Mouse (Mus musculus) adipocyte (in vitro differentiated cells): ENCODE measurements around the gene Abca13.
"Not testable (repeated sequence)": the region's sequence is repeated elsewhere in the genome, so short reads cannot be mapped to it uniquely, and the experiment has no call there.

ENCODE experiments used
- DNase-seq: peaks from one replicate; pipeline ENCODE4 v3.0.0-alpha.2; 2016; ENCODE audit warnings: low spot score

The Abca13 gene

DNA sequence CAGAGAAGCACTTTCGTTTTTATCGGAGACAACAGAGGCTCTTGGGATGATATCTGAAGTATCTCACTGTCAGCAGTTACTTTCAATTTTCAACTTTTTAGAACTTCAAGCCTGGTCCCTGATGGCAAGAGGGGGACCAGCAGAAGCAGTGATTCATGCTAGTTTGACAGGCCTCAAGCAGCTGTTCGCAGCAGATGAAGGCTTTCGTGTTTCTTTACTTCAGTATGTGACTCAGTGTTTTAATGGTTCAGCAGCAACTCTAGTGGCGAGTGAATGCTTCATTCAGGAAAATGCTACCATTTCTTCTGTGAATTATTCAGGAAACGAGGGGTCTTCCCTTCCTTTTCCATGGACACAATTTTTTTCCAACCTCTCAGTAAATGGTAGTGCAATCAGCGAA lies 99.4 kb downstream of the Abca13 start:
- no peak for DNase-seq

DNA sequence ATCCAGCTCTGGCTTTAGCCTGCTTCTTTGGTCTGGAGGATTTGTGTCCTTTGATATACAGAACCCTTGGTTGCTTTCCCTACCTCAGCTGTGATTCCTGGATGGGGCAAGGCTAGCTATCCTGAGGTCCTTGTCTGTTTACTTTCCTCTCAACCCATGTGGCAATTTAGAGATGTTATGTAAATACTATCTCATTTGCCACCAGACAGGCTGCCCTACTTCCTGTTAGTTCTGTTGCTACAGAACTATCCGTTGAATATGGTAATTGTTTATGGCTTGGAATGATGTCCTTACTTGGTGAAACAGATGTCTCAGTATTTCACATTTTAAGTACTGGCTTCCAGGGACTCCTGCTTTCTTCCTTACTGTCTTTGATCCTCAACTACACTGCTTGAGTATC lies 107.9 kb downstream of the Abca13 start:
- DNase-seq, result no peak

DNA sequence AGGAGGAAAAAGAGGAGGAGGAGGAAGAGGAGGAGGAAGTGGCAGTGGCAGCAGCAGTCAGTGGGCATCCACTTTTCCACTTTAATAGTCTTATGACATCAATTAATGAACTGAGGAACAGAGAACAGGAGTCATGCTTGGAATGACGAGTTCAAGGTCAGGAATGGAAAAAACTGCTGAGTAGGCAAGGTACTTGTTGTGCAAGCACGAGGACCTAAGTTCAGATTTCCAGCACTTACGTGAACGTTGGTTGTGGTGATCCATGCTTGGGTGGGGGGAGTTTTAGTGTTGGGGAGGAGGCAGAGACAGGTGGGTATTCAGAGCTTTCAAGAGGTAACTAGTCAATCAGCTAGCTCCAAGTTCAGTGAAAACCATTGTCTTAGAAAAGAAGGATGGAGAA lies 113.7 kb downstream of the Abca13 start:
- no peak for DNase-seq

DNA sequence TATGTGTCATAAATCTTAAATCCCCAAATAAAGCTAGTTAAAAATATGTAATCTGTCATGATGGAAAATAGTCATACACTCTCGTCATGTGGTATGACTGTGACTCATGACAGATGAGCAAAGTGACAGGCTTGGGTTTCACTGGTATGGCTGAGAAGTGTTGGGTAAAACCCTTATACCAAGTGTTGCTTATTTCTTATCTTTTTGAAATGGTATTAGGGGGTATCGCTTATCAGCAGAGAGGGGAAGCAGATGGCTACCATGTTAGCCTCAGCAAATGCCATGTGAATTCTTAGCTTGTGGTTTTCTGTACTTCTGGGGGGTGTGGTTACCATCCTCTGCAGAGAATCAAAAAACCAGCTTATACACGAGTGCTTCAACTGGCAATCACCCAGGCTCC lies 124.8 kb downstream of the Abca13 start:
- no peak for DNase-seq

DNA sequence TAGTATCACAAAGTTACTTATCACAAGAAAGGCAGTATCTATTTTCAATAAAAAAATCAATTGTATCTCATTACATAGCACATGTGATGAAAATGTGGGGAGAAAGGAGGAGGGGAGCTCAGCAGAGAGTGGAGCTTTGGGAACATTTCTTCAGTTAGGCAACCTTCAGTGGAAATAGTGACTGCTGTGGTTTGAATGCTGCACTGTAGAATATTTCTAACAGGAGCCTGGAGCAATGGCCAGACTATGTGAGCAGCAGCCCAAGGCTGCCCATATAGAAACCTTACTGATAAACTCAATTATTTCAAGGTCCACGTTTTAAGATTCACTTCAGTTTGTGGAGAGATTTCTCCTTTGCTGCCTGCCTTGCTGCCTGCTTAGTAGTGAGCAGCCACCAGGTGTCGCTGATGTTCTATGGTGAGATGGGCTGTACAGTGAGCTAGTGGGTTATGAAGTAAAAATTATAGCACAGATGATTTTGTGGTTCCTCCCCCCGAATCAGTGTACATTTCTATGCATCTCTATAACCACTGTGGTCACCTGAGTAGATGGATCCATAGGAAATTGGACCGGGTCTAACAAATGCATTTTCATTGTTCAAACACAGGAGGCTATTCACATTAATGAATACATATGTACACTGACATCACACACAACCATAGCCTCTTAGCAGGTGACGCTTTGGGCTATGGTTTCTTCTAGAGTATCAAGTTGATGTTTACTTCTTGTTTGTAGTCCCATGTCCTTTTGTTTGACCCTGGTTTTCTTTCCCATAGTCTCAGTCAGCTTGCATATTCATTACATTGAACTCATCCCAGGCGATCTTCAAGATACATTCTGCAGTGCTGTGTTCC lies 125.6 kb downstream of the Abca13 start:
- peak; percentile 47 for DNase-seq

DNA sequence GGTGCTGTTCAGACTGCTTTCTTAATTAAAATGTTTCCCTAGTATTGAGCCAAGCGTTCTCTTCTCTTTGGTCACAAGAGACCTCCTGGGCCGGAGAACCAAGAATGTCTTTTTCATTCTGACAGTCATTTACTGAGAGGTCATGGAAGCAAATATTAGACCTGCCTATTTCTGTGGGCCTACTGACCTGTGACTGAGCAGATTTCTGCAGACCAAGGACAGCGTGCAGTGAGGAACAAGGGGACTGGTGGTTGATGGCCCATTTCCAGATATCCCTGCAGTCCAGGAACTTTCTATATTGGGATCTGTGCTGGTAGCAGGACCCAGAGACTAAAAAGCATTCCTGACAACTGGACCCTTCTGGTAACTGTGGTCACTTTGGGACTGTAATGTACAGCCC lies 146.4 kb downstream of the Abca13 start:
- DNase-seq, result no peak

DNA sequence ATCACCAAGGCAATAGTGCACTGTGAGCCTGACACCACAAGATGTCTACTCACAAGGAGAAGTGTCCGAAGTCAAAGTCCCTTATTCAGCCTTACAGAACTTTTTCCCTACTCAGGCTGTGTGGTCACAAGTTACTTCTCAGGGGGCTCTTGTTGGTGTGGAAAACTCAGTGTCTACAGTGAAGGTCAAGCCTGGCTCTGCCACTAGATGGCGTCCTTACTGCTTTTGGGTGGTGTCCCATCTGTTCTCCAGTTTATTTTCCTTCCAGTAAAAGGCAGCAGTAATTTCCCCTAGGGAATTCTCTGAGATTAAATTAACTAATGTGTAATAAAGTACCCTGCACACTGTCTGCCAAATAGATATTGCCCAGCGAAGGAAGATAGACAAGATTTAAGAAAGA lies 156.0 kb downstream of the Abca13 start:
- DNase-seq, result no peak

DNA sequence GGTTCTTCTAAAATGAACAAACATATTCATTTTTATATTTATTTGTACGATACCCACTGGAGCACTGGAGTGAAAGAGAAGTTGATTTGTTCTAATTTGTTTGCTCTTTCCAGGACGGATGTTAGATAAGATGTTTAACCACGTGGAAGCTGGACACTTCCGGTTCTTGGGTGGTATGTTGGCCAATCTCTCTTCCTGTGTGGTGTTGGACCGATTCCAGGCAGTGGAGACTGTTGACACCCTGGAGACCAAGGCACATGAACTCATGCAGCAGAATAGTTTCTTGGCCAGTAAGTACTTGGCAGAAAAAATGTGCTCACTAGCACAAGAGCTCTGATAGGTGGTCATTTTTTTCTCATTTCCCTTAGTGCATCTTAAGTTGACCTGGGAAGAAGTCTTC lies 181.4 kb downstream of the Abca13 start:
- DNase-seq, result no peak

DNA sequence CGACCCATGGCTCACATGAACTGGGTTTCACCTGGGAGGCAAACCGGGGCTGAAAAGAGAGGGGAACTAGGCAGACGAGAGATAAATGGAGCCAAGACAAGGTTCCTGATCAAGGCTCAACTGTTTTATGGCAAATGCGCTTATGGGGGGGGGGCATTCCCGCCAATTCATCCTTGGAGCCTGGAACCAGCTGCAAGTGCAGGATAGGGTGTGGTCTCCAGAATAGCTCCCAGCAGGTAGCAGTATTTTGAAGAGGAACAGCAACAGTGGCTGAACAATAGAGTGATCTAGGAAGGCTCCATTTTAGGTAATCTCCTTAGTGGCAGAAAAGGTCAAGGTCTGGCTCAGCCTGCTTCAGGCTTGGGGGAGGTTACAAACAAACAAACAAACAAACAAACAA lies 182.7 kb downstream of the Abca13 start:
- not testable (repeated sequence) for DNase-seq

DNA sequence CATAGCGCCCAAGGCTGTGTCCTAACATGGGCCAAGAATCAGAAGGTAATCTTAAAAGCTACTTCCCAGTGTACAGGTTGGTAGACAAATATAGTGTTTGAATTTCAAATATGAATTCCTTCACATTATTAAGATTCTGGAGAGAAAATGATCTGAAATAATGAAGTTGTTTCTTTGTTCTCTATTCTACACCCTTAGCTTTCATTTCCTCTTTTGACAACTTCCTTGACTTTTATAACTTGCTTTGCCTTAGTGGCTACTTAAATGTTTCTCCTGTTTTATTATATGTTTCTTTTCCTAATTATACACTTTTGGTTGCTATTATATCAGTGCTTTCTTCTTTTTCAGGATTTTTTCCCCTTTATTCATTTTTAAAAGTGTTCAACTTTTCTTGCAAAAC lies 196.8 kb downstream of the Abca13 start:
- DNase-seq, result no peak

DNA sequence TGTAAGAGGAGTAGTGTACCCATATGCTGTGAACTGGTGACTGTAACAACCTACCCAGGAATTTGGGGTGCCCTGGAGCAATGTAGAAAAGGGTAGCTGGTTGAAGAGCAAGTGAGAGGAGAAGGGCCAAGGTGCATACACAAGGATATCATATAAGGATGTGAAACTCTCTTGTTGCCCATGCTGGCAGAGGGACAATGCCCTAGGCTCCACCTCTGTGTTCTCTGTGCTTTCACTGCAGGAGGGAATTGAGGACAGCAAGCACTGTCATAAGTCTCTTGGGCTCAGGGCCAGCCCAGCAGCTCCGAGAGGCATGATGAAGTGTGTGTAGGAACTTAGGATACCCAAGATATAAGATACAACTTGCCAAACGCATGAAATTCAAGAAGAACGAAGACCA lies 225.2 kb downstream of the Abca13 start:
- DNase-seq, result no peak

DNA sequence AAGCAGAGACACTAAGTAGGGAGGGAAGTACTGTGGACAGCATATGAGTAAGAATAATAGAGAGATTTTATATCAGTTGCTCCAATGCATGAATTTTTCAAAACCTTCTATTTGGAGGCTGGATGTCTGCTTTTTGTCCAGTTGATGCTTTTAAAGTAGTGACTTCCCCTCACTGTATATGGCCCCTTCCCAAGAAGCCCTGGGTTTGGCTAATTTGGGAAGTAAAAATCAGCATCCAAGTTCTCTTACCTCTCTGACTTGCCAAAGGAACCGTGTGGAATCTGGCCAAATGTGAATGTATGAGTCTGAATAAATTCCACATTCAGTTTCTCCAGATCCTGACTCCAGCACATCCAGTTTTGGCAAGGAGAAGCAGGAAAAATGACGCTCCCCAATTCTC lies 228.5 kb downstream of the Abca13 start:
- no peak for DNase-seq

DNA sequence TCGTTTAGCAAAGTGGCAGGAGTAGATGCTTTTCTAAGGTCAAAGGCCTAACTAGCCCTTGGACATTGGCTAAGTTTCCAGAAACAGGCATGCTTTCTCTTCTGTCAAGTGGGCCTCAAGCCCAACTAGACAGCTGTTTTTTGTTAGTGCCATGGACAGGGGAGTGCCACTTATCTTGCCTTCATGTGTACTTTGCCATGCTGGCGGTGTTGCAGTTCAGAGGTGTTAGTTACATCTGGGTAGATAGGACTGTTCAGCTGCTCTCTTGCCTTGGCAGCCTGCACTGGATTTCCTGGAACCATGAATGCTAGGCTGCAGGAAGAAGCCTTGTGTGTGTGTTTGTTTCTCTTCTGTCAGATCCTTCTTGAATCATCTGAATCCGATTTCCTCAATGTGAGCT lies 235.7 kb downstream of the Abca13 start:
- no peak for DNase-seq

DNA sequence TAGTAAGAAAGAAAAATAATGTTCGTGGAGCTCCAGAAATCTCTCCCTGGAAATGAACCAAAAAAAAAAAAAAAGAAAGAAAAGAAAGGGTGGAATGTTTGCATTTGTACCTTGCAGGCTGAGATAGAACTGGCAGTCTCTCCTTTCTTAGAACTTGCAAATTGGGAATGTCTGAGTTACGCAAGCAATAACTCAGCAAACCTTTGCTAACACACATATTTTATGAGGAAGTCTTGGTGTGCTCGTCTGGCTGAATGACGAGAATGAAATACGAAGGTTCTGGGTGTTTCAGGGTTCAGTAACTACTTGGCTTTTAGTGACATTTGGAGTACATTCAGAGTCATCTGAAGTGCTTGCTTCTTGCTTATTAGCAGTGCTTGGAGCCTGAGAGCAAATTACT lies 241.1 kb downstream of the Abca13 start:
- DNase-seq, result no peak

DNA sequence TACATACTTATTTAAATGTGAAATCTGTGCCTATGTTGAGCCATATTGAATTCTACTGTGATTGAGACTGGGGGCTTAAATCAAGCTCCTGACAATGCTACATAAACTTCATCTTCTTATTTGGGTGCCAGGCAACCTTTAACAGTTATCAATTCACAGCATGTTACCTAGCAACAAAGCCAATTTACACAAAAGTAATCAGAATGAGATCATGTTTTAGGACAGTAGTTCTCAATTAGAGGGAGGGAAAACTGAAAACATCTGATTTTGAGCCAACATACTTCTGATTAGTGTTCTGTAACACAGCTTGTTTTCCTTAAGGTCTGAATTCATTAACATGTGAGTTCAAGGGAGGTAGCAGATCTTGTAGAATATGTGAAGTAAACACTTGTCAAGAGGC lies 244.9 kb downstream of the Abca13 start:
- no peak for DNase-seq

DNA sequence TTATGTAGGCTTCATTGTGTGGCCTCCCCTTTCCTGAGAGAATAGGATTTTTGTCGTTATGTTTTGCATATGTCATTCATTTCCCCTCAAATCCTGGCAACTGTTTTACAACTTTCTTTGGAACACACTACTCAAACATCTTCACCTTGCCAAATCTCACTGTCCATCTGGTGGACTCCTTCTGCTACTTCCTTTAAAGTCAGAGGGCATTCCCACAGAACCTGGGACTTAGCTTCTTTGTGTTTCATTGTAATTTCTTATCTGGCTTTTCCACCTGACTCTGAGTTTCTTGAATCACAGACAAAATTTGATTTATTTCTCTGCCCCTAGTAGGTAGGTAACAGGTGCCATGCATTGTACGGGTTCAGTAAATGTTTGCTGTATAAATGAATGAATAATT lies 248.0 kb downstream of the Abca13 start:
- no peak for DNase-seq

DNA sequence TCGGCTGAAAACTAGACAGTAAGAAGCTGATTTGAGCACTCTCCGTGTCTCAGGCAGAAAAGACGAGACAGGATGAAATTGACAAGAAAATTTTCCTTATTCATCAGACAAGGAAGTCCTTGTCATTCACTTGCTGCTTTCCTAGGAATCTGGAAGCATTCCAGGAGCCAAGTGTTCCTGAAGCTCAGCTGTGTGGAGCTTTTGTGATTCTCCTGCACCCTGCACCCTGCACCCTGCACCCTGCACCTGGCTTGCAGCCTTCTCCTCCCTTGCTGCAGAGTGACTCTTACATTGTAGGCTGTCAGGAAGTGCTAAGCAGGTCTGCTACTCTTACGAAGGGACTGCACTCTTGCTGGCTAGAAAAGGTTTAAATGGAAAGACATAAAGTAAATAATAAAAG lies 249.4 kb downstream of the Abca13 start:
- DNase-seq, result no peak

DNA sequence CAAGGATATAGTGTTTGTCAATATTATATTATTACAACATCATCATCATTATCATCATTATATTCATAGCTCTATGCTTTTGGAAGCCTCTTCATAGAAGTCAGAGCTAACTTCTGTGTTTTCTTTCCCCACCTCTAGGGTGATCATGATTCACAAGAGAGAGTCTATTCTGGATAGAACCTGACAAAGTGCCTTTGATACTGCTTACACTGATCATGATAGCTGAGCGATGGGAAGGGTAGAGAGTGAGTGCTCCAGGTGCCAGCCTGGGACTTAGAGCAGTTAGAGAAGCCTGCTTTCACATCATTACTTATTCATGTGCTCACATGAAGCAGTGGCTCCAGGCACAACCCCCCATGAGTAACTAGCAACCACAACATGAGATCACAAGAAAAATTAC lies 280.7 kb downstream of the Abca13 start:
- no peak for DNase-seq

DNA sequence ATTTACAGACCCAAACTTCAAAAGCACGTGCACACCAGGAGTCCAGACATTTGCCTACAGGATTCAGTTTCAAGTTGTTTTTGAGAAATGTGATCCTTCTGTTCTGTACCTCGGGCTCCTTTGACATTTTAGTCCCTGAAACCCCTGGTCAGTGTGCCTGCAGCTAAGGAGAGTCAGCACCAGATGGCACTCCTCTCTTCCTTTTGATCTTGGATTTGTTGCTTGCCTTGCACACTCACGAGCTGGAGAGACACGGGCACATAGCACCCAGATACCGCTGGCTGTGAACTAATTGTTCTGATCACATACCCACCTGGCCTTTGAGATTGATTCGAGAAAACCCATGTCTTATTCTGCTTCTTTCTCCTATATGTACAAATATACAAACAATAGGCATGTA lies 289.8 kb downstream of the Abca13 start:
- no peak for DNase-seq

DNA sequence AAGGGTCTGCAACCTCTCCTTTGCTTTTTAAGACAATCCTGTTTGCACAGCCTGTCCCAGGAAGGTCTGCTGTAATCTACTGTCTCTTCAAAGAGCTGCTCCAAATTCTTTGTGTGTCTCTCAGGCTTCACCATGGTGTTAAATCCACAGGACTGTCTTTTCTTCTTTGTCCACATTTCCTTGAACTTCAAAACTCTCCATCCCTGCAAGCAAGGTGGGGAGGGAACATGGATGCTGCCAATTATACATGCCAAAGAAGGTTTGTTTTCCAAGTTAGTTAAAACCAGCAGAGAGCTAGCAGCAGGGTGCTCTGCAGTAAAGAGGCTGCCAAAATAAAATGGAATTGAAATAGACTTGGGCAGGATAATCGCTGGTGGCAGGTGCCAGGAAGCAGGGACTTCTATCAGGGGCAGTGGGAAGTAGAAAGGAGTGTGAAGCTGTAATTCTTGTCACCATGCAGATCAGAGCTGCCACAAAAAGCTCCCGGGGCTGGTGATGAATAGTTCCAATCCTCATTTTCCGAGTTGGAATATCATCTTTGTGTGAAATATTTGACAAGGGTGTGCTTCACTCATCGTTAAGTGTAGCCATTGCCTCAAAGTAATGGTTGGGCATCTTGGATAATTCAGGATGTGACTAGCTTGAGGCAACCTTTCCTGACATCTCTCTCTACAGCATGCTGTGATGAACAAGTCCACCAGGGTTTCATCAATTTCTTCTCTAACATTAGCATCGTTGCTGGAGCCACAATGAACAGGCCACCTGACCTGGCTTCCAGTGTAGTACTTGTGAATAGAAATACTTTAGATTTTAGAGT lies 308.8 kb downstream of the Abca13 start:
- DNase-seq, result no peak

DNA sequence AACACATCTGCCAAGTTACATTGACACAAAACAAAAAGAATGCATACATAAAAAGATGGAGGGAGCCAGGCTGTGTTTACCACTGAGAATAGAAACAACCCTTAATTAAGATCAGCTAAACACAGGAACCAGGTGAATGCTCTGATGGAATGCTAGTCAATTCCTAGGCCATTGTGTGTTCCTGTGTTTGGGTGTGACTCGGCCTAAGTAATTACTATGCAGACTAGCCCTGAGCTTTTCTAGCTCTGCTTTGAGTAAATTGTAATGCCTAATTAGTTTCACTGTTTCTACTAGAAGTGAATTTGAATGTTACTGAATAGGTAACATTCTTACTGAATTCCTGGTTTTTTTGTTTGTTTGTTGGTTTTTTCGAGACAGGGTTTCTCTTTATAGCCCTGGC lies 323.2 kb downstream of the Abca13 start:
- not testable (repeated sequence) for DNase-seq

DNA sequence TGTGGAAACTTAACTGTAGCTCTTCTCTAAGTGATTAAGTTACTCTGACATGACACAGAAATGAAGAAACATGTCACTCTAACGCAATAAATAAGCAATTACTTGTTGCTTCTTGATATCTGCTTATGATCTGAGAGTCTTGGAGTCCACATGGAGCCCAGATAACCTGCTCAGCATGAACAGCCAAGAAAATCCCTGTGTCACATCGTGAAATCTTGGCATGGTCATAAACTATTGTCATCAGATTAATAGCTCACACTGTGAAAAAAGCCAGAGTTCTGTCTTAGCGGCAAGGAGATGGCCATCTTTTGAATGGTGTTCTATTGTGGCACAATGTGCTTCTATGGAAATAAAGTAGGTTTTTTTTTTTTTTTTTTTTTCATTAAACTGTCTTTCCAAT lies 336.8 kb downstream of the Abca13 start:
- DNase-seq, result no peak

DNA sequence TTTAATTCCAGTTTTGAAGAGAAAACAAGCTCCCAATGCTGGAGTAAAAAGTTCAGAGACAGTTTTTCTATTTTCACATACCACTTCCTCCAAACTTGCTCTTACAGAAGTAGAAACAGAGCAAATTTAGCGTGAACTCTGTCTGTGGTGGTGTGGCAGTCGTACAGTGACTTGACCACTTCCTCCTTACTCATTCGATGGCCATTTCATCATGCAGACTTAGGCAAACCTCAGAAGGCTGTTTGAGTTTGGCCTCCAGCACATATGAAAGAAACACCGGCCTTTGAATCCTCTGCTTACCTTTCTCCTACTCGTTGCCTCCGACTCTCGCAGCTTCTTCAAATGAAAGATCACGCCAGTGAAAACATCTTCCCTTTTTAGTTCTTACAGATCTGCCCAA lies 340.0 kb downstream of the Abca13 start:
- DNase-seq, result no peak

DNA sequence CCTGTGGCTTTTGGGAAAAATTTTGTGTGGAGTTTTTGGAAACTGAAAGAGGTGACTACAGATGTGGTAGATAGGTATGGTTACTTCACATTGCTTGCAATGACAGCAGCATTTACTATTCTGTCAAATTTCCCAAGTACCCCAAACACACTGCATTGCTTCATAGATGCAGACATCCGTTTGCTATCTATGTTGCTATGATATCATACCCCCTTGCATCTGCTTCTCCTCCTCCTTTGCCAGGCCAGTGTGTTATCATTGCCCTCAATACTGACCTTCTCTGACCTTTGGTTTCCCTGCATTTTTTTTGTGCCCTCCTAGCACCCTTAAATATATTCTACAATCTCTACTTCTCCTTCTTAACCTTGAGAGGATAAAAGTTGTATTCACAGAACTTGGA lies 341.4 kb downstream of the Abca13 start:
- no peak for DNase-seq
